Mouse (Mus musculus) embryonic facial prominence, embryonic 14.5 days (tissue): ENCODE results near the gene Insm1. TPM values are rescaled to one million over a fixed set of nuclear protein-coding genes. Genes with fewer than 3 reads are reported as not detected.

Experiments used
- ATAC-seq: fragments of 200-750 bp; cut with Nextera tagmentation; 2 replicates; pipeline ENCODE4 v1.8.0; 2017; ENCODE audit warnings: low read depth, moderate number of reproducible peaks, moderate TSS enrichment
- DNase-seq: peaks from one replicate; pipeline ENCODE4 v3.0.0-alpha.2; 2015; ENCODE audit warnings: low spot score
- H3K27ac ChIP-seq: fragments of 300-500 bp; sonication (generic); replicated peaks from 2 replicates; pipeline ENCODE4 v1.5.1; 2014; ENCODE audit warnings: low read depth, mild to moderate bottlenecking, low read length, moderate library complexity
- H3K27me3 ChIP-seq: fragments of 300-500 bp; sonication (generic); replicated peaks from 2 replicates; pipeline ENCODE4 v1.6.1; 2014; ENCODE audit warnings: low read length; ENCODE audit not compliant: control insufficient read depth, insufficient read depth
- H3K36me3 ChIP-seq: fragments of 300-500 bp; sonication (generic); 2 replicates; pipeline ENCODE4 v1.6.1; 2014; ENCODE audit warnings: low read length, mixed read lengths; ENCODE audit not compliant: control insufficient read depth, insufficient read depth
- H3K4me1 ChIP-seq: fragments of 300-500 bp; sonication (generic); 2 replicates; pipeline ENCODE4 v1.6.1; 2014; ENCODE audit warnings: antibody characterized with exemption, low read length; ENCODE audit not compliant: control insufficient read depth, insufficient read depth
- H3K4me2 ChIP-seq: fragments of 300-500 bp; sonication (generic); 2 replicates; pipeline ENCODE4 v1.6.1; 2014; ENCODE audit warnings: low read depth, mild to moderate bottlenecking, low read length, moderate library complexity, mixed read lengths
- H3K4me3 ChIP-seq: fragments of 300-500 bp; sonication (generic); 2 replicates; pipeline ENCODE4 v1.5.1; 2014; ENCODE audit warnings: low read depth, mild to moderate bottlenecking, low read length
- H3K9ac ChIP-seq: fragments of 300-500 bp; sonication (generic); 2 replicates; pipeline ENCODE4 v1.6.1; 2014; ENCODE audit warnings: low read depth, mild to moderate bottlenecking, low read length, moderate library complexity, mixed read lengths
- H3K9me3 ChIP-seq: fragments of 300-500 bp; sonication (generic); 2 replicates; pipeline ENCODE4 v1.6.1; 2016; ENCODE audit warnings: low read length; ENCODE audit not compliant: control insufficient read depth
- WGBS: fragments of 180-500 bp; shearing (Covaris S2); extraction: QIAGEN DNeasy Blood & Tissue Kit; methylation state at CpG from one replicate; pipeline ENCODE4 v1.1.7; 2014; 5-methylcytosine and 5-hydroxymethylcytosine counted together
- polyA plus RNA-seq: library from polyadenylated mRNA; unstranded; fragments of >200 nt; fragmentation: Nextera tagmentation; extraction: Ambion mirVana; gene quantifications from 2 replicates; pipeline ENCODE4 v1.2.1, GENCODE M21; 2014

Gene Insm1
- polyA plus RNA-seq, 1 experiment from 2014 or later, result 1.0 TPM

GRCm38 (mm10) chr2:146262966-146263365 lies 41.2 kb downstream of the Insm1 start:
- DNase-seq, result no peak
- Histone ChIP-seq H3K4me2 (no peak overlapping the region), H3K4me1 (0 out of 2 replicates have a peak, but pooled peaks cover 4% of the 10 kb centered on the region), H3K36me3 (no peaks in the 10 kb centered on the region), H3K27me3 (no peaks in the 10 kb centered on the region), H3K9me3 (no peaks in the 10 kb centered on the region), H3K4me3 (no peak overlapping the region), H3K27ac (no peak overlapping the region), H3K9ac (no peak overlapping the region)
- ATAC-seq, result no peak

GRCm38 (mm10) chr2:146265045-146265444 lies 43.3 kb downstream of the Insm1 start:
- ATAC-seq, result no peak
- WGBS, result 60% methylated on average over 4 of the region's 4 CpGs
- H3K27me3 ChIP-seq, result no peaks in the 10 kb centered on the region
- H3K9ac ChIP-seq, result no peak overlapping the region
- H3K27ac ChIP-seq, result no peak overlapping the region
- no peak for DNase-seq
- H3K36me3 ChIP-seq, result no peaks in the 10 kb centered on the region
- H3K4me3 ChIP-seq, result no peak overlapping the region
- no peaks in the 10 kb centered on the region for H3K4me1 ChIP-seq
- no peaks in the 10 kb centered on the region for H3K9me3 ChIP-seq
- no peak overlapping the region for H3K4me2 ChIP-seq

DNA sequence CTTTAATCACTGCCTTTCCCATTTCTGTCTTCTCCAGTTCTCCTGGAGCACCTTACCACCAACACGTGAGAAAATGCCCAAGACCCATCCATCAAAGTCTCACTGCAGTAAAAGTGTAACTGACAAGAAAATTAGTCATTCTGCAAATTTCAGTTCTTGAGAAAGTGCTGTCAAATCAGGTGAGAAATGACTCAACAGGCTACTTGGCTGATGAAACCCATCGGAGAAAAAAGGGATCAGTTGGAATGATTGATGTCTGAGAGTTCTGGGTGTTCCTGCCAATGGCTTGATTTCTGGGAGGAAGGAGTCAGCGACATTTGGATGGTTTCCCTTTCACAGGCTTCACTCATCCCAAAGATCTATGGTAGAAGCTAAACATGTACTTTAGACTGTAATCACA lies 44.8 kb downstream of the Insm1 start:
- no peak for DNase-seq
- Histone ChIP-seq H3K27ac (no peak overlapping the region), H3K27me3 (no peaks in the 10 kb centered on the region), H3K36me3 (no peaks in the 10 kb centered on the region), H3K9ac (no peak overlapping the region), H3K4me2 (no peak overlapping the region), H3K9me3 (no peaks in the 10 kb centered on the region), H3K4me1 (no peaks in the 10 kb centered on the region), H3K4me3 (no peak overlapping the region)
- ATAC-seq, result no peak
- 70% methylated on average over 3 of the region's 3 CpGs for WGBS
